Mouse (Mus musculus): Measurements from ENCODE around the gene Clasp1.

Gene Clasp1

DNA sequence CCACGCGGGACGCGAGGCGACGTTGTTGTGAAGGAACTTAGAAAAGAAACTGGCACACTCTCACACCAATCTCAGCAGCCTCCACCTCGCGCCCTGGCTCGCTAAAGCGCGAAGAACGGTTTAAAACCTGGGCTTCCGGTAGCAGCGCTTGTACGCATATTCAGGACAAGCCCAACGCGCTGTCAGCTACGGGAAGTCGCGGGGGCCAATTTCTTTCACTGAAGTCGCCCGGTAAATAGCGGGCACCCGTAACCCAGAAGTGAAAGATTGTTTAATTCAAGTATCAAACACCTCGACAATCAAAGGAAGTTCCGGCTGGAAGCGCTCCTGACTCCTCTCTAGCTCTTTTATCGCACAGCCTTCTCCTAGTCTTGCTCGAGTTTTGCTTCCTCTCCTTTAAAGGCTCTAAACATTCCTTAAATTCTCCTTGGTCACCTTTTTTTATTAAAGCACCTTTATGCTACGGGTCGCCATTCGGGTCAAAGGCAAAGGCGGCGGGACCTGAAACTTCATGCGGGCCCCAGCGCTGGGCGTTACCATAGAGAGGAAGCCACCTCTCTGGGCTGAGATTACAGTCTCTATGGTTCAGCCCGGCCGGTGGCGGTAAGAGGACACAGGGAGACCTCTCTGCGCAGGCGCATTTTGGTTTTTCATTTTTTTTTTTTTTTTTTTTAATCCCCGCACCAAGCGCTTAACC lies at the start of gene Clasp1:
Clasp1 (plus strand) TSS at position 302 of the 697 bp plus-strand sequence.
- DNase-seq (ENCODE audit: inconsistent ontology term), result peak; percentile 95

- DNase-seq (ENCODE audit: inconsistent ontology term), result no peak
Measured at GRCm38 (mm10) chr1:118343649-118344435, 45.0 kb upstream of the Clasp1 start.

- DNase-seq (ENCODE audit: inconsistent ontology term), result no peak
Measured at GRCm38 (mm10) chr1:118349922-118350321, 38.9 kb upstream of the Clasp1 start.

DNA sequence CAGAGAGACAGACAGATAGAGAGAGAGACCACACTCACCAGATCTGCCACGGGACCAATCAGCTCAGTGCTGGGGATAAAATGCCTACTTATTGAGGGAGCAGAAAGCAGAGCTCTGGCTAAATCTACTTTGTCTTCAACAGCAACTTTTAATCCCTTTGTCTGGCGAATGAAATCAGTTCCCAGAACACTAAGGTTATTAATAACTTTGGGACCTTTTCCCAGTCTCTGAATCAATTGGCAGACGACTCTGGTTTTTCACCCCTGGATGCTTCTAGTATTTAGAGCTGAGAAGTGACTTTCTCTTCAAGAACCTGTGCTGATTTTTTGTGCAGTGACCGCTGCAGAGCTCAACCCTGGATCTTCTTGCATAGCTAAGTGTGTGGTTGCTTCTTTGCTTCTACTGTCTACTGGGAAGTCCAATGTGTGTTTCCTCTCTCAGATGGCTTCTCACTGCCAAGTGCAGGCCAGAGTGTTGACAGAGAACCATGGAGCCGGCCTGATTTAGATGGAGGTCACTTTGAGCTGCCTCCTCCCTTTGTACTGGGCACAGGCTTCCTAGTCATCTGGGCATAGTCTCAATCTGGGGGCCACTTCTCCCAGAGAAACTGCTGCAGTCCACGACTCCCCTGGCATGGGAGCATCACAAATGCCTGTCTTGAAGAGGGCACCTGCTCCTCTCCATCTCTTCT lies 29.6 kb upstream of the Clasp1 start:
- DNase-seq (ENCODE audit: inconsistent ontology term), result peak; percentile 79

- DNase-seq (ENCODE audit: inconsistent ontology term), result no peak
Measured at GRCm38 (mm10) chr1:118367970-118368369, 20.9 kb upstream of the Clasp1 start.

DNA sequence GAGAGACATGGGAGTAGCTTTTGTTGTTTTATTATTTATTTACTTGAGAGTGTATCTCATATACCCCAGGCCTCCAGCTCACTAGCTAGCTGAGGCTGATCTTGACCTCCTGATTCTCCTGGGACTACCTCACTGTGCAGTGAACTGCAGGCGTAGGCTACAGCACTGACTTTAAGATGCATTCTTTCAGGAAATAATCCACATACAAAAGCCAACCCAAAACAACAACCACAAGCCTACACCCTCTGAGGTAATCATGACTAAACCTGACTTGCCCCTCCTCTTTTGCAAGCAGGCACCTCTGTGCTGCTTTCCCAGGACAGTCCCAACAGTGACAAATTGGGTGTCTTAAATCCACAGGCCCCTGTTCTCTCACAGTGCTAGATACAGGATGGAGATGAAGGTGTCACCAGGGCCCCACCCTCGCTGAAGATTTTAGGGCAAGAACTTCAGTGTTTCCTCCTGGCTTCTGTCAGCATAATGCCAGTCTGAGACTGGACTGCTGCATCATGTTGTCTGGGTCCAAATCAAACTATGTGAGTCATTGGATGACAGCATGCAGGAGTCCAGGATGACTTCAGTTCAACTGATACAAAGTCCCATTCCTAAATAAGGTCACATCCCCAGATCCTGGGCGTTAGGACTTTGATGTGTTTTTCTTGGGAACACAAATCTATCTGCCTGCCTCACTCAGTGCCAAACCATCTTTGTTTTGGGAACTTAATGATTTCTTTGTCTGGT lies 20.0 kb upstream of the Clasp1 start:
- peak; percentile 81 for DNase-seq (ENCODE audit: inconsistent ontology term)

DNA sequence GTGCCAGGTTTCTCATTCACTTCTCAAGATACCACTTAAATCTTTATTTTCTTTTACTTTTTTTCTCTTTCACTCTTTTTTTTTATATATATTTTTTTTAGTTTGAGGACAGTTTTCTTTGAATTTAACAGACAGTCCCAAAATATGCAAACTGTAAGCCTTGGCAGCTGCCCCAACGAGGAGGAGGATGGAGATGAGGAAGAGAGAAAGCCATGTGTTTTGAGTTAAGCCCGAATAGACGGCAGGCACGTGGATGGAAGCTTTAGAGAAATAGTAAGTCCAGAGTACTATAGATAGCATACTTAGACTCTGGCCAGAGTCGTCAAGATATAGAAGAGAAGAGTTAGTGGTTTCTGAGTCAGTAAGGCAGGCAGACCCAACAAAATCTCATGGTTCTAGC lies 11.1 kb upstream of the Clasp1 start:
- no peak for DNase-seq (ENCODE audit: inconsistent ontology term)

GRCm38 (mm10) chr1:118380105-118380786 lies 8.6 kb upstream of the Clasp1 start:
- no peak for DNase-seq (ENCODE audit: inconsistent ontology term)

DNA sequence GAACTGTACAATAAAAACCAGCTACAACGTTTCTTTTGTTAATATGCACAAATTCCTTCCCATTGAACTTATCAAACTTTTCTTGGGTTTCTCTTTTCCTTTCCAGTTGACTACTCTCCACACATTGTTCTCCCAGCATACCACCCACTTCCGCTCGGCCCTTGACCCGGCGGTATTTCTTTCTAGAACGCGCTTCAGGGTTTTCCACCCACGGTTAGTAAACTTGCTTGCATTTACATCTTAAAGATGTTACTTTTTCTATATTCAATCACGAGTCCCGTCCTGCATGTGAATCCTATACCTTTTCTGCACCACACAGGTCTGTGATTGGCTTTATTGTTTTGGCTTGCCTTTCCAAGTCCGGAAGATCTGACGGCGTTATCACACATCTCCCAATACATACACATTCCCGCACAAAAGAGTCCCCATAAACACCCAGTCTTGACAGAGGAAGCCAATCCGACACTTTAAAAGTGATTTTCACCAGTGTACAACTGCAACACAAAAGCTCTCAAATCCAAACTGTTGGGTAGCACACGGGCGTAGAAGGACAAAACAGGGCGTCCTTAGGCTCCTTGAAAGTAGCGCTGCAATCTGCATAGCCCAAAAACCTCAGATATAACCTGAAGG lies 616 bp upstream of the Clasp1 start:
- peak; percentile 66 for DNase-seq (ENCODE audit: inconsistent ontology term)

DNA sequence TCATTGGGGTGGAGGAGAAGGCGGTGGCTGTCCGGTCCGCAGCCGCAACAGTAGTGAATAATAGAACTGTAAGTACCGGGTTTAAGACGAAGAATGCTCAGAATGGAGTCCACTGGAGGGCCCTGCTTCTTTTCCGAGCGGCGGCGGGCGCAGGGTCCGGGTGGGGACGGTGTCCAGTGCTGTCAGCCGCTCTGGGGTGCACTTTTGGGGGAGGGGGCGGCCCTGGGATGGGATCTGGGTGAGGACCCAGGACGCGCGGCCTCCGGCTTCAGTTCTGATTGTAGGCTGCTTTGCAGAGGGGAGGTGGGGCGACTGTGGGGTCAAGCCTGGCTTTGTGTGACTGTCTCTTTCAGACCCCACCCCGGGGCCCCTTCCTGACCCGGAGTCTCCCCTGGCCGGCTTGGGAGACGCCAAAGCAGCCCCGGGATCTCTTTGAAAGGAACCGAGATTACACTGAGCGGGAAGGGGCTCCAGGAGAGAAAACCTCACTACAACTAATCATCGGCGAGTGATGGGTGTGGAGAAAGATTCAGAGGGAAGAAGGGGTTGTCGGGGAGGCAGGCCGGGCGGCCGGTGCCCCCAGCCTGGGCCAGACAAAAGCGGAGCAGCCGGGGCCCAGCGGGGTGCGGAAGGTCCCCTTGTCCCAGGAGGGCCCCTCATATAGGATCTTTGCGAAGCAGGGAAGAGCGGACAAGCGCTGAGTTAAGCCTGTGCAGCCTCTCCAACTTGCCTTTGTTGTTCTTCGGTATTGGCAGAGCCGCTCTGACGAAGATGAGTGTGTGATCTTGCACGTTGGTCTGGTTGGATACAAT lies 802 bp downstream of the Clasp1 start:
- DNase-seq (ENCODE audit: inconsistent ontology term), result peak; percentile 51

GRCm38 (mm10) chr1:118390266-118390660 lies 1.4 kb downstream of the Clasp1 start:
- no peak for DNase-seq (ENCODE audit: inconsistent ontology term)

- no peak for DNase-seq (ENCODE audit: inconsistent ontology term)
Measured at GRCm38 (mm10) chr1:118390871-118391387, 2.1 kb downstream of the Clasp1 start.

GRCm38 (mm10) chr1:118392246-118392645 lies 3.4 kb downstream of the Clasp1 start:
- no peak for DNase-seq (ENCODE audit: inconsistent ontology term)

- DNase-seq (ENCODE audit: inconsistent ontology term), result no peak
Measured at GRCm38 (mm10) chr1:118393916-118394315, 5.1 kb downstream of the Clasp1 start.

GRCm38 (mm10) chr1:118397866-118398265 lies 9.0 kb downstream of the Clasp1 start:
- no peak for DNase-seq (ENCODE audit: inconsistent ontology term)

- DNase-seq (ENCODE audit: inconsistent ontology term), result peak; percentile 31
Measured at GRCm38 (mm10) chr1:118398567-118398966, 9.7 kb downstream of the Clasp1 start.

DNA sequence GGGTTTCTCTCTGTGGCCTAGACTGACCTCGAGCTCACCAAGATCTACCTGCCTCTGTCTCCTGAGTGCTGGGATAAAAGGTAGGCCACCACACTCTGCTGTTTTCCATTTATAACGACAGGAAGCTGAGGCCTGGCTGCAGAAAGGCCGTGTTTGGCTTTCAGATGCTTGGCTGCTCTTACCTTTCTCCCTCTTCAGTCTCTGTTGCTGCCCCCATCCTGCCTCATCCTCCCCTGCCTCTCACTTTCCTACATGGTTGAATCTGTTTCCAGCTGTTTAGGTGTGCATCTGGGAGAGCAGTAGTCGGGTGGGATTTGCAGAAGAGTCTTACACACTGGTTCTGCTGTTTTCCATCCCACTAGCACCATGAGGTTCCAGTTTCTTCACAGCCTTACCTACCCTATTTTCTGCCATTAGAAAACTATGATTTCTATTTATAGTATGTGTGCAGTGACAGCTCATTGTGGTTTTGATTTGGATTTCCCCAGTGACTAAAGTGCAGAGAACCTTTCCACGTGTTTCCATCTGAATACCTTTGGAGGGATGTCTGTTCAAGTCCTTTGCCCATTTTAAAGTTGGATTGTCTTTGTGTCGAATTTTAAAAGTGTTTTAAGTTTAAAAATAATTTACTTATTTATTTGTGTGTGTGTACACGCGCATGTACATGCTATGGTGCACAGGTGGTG lies 10.9 kb downstream of the Clasp1 start:
- no peak for DNase-seq (ENCODE audit: inconsistent ontology term)

- no peak for DNase-seq (ENCODE audit: inconsistent ontology term)
Measured at GRCm38 (mm10) chr1:118401991-118402390, 13.1 kb downstream of the Clasp1 start.

DNA sequence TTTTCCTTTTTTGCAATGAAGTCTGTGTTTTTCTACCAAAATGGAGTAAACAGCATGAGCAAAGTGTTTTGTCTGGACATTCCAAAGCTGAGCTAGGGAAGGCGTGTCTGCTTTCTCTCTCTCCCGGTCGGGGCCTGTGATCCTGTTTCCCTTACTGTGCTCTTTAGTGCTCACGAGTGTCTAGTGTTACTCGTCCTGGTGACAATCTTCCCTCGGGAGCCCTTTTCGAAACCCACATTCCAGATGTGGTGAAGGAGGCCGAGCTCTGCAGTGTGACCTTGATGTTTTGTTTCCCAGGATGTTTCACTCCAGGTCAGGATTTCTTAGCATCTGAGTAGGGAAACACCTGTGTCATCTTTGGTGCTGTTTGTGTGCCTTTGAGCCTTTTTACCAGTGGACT lies 13.7 kb downstream of the Clasp1 start:
- DNase-seq (ENCODE audit: inconsistent ontology term), result no peak
